Mouse (Mus musculus): ENCODE measurements around the gene Rgs3. TPM values are rescaled to one million over a fixed set of nuclear protein-coding genes. Genes with fewer than 3 reads are reported as not detected.
A peak's percentile ranks its signal among the peaks of the same experiment; 100 is the strongest.

The Rgs3 gene
- total and polyA plus RNA-seq, 3 experiments = not detected

DNA sequence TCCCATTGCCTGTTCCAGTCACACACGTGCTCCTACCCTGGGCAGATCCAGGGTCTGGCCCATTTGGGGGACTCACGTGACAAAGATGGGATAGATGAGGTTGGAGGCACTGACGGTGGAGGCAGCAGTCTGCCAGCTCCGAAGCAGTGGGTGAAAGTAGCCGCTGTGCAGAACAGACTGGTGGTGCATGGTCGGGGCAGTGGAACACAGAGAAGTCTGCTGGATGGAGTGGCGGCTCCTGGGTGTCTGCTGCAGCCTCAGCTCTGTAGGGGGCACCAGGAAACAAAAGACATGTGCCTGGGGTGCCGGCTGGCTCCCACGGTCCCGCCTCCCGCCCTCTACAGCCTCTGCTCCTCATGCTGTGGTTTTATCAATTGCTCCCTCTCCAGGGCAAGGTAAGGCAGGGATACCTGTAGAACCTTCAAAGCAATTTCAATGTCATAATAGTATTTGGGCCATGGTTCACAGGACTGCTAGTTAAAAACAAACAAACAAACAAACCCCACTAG lies 45.6 kb upstream of the Rgs3 start:
- no peaks in the 10 kb centered on the region for H3K9me3 ChIP-seq (replicated peaks; ENCODE audit: insufficient read depth, low read length)
- peak; percentile 20 for DNase-seq (ENCODE audit: low read depth, low spot score)
- no peak overlapping the region for H3K9ac ChIP-seq (ENCODE audit: control insufficient read depth, low read depth, low read length, poor library complexity, severe bottlenecking)
- no peaks in the 10 kb centered on the region for H3K27me3 ChIP-seq (ENCODE audit: control insufficient read depth in 1 of 2, insufficient read depth in 2 of 2, low read length in 2 of 2)
- peaks cover 5 to 40% of the 10 kb centered on the region in 2 experiments; a peak in 3 of 4 replicates for H3K36me3 ChIP-seq (ENCODE audit: control insufficient read depth in 1 of 2, insufficient read depth in 2 of 2, low read length in 2 of 2)
- H3K4me1 ChIP-seq (ENCODE audit: control insufficient read depth in 1 of 2, insufficient read depth in 2 of 2, low read length in 2 of 2) = peaks cover 39 to 42% of the 10 kb centered on the region in 2 experiments
- TF ChIP-seq E2F4 (IDR thresholded peaks at IDR 0.05; ENCODE audit: borderline replicate concordance, low read depth, low read length) (no peak), GATA1 (IDR thresholded peaks at IDR 0.05; ENCODE audit: low read depth, low read length) (no peak), NELFE (IDR thresholded peaks at IDR 0.05; ENCODE audit: low read depth, low read length) (no peak), ZMIZ1 (IDR thresholded peaks at IDR 0.05; ENCODE audit: low read depth, low read length) (no peak), KAT2A (conservative IDR thresholded peaks at IDR 0.05; ENCODE audit: low read depth, low read length) (no peak), TCF12 (IDR thresholded peaks at IDR 0.05; ENCODE audit: low read depth, low read length) (no peak), SIN3A (IDR thresholded peaks at IDR 0.05; ENCODE audit: low read length) (no peak)
- H3K4me3 ChIP-seq (ENCODE audit: control insufficient read depth in 1 of 2, insufficient read depth in 1 of 2, low read depth in 2 of 2, low read length in 2 of 2) = no peak overlapping the region
- H3K79me2 ChIP-seq (ENCODE audit: control insufficient read depth, insufficient read depth, low read length, poor library complexity) = peaks cover 20% of the 10 kb centered on the region
- H3K27ac ChIP-seq (ENCODE audit: control insufficient read depth, low read depth, low read length) = no peak overlapping the region

DNA sequence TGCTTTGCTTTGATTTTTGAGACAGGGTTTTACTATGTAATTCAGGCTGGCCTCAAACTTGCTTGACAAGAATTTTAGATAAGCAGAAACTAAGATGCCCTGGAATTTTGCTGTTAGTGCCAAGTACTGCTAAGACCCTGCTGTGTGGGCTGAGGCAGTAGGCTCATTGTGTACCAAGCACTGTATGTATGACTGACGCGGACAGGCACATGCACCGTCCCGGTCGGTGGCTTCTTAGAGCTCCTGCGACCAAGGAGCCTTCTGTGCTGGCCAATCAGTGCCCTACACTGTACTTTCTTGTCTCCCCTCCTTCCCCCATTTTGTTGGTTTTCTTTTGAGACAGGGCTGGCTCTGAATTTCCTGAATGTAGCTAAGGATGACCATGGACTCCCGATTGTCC lies 44.7 kb upstream of the Rgs3 start:
- no peak overlapping the region for H3K4me3 ChIP-seq (ENCODE audit: control insufficient read depth in 1 of 2, insufficient read depth in 1 of 2, low read depth in 2 of 2, low read length in 2 of 2)
- H3K9me3 ChIP-seq (replicated peaks; ENCODE audit: insufficient read depth, low read length) = no peaks in the 10 kb centered on the region
- TF ChIP-seq E2F4 (IDR thresholded peaks at IDR 0.05; ENCODE audit: borderline replicate concordance, low read depth, low read length) (no peak), TBP (IDR thresholded peaks at IDR 0.05; ENCODE audit: low read depth, low read length) (no peak), BHLHE40 (IDR thresholded peaks at IDR 0.05; ENCODE audit: borderline replicate concordance, low read depth, low read length) (no peak), CHD2 (IDR thresholded peaks at IDR 0.05; ENCODE audit: low read length) (no peak), ZC3H11A (IDR thresholded peaks at IDR 0.05; ENCODE audit: low read depth, low read length) (no peak), POLR2AphosphoS2 (IDR thresholded peaks at IDR 0.05; ENCODE audit: low read length) (no peak), GATA1 (IDR thresholded peaks at IDR 0.05; ENCODE audit: low read depth, low read length) (no peak), TAL1 (IDR thresholded peaks at IDR 0.05; ENCODE audit: low read length) (no peak), MYC (IDR thresholded peaks at IDR 0.05; ENCODE audit: low read depth, low read length) (no peak), MAFK (IDR thresholded peaks at IDR 0.05; ENCODE audit: borderline replicate concordance, low read depth, low read length) (no peak), MEF2A (IDR thresholded peaks at IDR 0.05; ENCODE audit: extremely low read depth, insufficient replicate concordance, low read depth, low read length, poor library complexity, severe bottlenecking) (no peak), POLR2AphosphoS5 (IDR thresholded peaks at IDR 0.05; ENCODE audit: borderline replicate concordance, low read depth, low read length) (no peak), ZKSCAN1 (IDR thresholded peaks at IDR 0.05; ENCODE audit: low read depth, low read length) (no peak)
- H3K4me1 ChIP-seq (ENCODE audit: control insufficient read depth in 1 of 2, insufficient read depth in 2 of 2, low read length in 2 of 2) = peaks cover 39 to 44% of the 10 kb centered on the region in 2 experiments
- DNase-seq (ENCODE audit: low read depth, low spot score) = no peak
- H3K27ac ChIP-seq (ENCODE audit: control insufficient read depth, low read depth, low read length) = no peak overlapping the region
- H3K36me3 ChIP-seq (ENCODE audit: control insufficient read depth in 1 of 2, insufficient read depth in 2 of 2, low read length in 2 of 2) = peaks cover 4 to 41% of the 10 kb centered on the region in 2 experiments; a peak in 3 of 4 replicates
- H3K9ac ChIP-seq (ENCODE audit: control insufficient read depth, low read depth, low read length, poor library complexity, severe bottlenecking) = no peak overlapping the region
- H3K79me2 ChIP-seq (ENCODE audit: control insufficient read depth, insufficient read depth, low read length, poor library complexity) = peaks cover 29% of the 10 kb centered on the region
- H3K27me3 ChIP-seq (ENCODE audit: control insufficient read depth in 1 of 2, insufficient read depth in 2 of 2, low read length in 2 of 2) = no peaks in the 10 kb centered on the region
